Mouse (Mus musculus) WW6 (cell line): ENCODE measurements around the gene Kdsr.

Experiments used
- DNase-seq: peaks from one replicate; pipeline ENCODE4 v3.0.0-alpha.2; 2013; ENCODE audit warnings: low read depth, low spot score

Kdsr gene

DNA sequence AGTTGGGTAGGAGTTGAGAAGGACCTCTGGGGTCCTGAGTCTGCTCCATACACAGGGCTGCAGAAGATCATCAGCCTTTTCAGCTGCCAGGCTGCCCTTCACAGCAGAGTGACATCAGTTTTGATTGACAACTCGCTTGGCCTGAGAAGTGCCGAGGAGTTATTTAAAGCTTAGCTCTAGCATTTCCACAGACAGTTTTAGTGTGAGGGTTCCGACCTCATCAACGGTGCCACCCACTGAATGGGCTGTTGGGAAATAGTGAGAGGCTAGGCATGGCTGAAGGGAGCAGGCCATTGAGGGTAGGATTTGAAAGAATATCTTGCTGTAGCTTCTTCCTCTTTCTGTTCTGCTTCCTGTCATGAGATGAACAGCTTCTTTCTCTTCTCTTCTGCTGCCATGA, 63.9 kb downstream of the Kdsr start:
- no peak for DNase-seq

DNA sequence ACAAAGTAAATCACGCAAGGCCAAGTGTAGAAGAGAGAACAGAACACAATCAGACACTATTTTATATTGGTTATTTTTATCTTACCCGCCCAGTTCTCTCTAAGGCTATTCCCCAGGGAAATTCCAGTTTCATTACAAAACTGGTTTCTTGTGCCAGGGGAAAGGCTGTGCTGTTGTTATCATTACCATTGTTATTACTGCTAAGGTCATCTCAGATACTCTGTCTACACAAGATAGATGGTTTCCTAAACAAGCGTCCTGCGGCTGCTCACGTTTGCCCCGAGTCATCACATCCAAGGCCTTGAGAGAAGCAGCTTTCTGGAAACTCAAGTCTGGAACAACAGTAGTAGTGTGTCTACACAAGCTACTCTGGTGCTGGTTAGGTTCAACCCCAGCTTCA, 65.2 kb downstream of the Kdsr start:
- no peak for DNase-seq

DNA sequence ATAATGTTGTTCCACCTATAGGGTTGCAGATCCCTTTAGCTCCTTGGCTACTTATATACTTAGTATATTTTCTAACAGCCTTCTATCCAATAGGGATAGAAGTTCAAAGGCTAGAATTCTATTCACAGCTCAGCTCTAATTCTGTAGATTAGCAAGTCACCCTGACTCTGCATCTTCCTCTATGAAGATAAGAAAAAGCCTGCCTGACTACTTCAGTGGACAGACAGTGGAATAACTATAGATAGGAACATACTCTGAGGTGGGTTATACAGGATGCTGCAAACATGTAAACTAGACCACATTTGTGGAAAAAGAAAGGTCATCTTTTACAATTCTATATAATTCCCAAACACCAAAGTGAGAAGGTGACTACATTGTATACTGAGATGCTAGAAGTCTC, 66.9 kb downstream of the Kdsr start:
- no peak for DNase-seq

DNA sequence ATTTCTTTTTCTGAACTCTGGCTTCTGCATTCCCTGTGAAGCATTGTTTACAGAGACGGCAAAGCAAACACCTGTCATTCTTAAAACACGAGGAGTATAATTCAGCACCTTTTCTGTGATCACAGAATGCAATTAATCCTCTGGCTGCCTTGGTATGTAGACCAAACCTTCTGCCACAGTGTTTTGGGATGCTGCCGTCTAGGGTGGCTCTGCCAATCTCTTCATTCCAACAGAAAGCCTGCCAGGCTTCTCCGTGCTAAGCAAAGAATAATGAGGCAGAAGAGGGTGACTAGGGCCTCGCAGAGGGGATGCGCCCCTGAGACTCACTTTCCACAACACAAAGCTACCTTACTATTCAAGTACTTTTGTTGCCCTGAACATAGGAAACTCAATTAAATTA, 68.6 kb downstream of the Kdsr start:
- DNase-seq, result no peak

DNA sequence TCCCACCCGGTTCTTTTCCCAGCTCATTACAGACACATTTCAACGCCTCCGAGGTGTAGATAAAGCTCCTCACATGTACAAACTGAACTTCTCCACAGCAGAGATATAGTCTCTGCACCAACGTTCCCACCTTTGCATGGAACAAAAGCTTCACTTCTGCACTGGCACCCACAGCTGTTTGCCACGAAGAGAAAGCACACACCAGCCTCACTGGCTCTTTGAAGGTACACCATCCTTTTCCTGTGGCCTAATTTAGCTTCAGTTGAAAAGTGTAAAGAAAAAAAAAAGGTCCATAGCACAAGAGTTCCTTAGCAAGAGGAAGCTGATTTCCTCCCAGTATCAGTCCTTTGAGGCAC, 71.4 kb downstream of the Kdsr start:
- no peak for DNase-seq

DNA sequence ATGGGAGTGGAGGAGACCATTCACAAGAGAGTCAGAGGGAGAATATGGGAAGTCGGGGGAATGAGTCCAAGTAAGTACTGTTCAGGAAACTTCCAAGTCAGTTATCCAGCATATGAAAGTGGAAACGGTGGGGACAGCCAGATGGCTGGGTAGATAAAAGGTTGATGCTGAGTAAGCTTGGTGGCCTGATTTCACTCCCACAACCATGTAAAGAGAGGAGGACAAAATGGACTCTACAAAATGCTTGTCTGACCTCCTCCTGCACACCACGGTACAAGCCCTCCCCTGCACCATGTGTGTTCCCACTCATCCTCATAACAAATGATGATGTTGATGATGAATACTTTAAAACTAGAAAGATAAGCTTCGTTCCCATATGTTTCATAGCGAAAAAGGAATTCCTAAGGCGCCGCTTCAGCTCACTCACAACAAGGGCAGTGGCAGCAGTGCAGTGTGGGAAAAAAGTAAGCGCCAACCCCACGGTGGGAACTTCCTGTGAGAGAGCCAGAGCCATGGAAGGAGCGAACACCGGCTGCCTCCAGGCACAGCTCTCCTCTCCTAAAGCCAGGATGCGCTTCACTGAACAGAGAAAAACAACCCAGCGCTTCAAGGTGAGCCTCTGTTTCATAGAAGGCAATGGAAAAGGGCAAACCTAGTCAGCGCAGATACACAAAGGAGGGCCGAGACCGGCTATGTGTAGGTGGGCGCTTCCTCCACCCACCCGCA, 71.9 kb downstream of the Kdsr start:
- DNase-seq, result no peak

DNA sequence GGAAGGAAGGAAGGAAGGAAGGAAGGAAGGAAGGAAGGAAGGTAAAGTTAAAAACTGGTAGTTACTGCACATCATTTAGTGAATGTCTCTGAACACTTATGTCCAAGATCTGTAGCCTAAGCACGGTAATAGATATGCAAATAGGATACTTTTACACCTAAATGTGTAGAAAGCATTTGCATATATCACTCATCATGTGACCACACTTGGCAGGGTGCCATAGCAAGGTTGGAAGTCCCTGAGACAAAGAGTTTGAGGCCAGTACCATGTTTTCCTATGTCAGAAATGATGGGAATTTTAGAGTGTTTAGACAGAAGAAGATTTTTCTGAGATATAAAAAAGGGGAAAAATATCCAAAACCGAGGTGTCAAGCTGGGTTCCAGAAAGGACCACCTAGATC, 73.8 kb downstream of the Kdsr start:
- DNase-seq, result no peak

DNA sequence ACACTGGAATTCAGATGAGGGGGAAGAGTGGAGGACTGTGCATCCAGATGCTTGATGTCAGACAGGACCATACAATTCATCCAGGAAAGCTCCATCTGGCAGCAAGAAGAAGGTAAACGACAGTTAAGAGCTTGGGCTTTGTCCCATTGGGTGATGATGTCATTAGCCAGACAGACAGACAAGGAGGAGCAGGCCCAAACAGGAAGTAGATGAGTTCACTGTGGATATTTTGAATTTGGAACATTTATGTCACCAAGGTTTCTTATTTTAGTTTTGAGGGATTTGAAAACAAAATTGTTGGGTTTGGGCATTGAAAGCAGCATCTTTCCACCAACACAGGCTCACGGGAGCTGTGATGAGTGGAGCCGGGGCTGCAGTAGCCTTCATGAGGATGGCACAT, 75.0 kb downstream of the Kdsr start:
- DNase-seq, result no peak

DNA sequence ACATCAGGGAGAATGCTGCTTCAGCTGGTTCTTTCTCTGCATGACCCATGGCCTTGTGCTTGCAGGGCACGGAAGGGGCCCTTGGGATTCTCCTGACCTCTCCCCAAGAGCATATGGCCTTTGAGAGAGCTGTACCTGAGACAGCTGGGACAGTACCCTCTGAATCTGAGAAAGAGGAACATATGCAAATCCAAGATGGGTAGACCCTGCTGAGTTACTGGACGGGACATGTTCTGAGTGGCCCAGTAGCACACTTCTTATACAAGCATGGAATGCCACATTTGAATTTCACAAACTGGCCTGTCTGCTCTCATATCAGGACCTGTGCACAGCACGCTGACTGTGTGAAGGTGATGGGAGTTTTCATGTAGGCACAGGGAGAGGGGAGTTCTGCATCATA, 76.7 kb downstream of the Kdsr start:
- no peak for DNase-seq

DNA sequence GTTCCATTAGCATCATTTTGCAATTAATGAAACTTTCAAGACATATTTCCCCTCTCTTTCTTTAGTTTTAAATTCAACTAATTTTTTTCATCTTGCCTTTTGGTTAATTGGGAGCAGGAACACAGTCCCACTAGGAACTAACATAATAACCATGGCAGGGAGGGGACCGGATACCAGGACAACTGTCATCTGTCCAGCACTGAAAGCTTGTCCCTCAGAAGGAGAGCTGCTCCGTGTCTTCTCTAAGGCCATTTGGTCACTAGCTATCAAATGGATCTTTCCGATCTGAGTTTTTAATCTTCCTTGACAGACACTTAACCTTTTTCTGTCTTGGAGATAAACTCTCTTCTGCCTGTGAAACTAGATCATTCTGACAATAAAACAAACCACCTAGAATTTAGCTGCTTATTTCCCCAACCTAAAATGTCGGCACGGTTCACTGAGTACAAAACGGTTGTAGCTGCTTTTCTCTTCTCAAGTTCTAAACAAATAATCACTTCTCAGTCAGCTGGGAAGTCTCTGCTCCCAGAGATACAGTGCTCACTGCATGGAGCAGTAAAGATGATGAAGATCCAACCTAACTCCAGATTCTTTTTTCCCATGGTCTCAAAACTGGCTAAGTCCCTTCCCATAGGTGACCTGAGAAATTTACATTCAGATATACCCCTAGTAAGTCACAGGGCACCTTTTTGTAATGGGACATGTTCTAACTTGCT, 79.6 kb downstream of the Kdsr start:
- DNase-seq, result no peak

DNA sequence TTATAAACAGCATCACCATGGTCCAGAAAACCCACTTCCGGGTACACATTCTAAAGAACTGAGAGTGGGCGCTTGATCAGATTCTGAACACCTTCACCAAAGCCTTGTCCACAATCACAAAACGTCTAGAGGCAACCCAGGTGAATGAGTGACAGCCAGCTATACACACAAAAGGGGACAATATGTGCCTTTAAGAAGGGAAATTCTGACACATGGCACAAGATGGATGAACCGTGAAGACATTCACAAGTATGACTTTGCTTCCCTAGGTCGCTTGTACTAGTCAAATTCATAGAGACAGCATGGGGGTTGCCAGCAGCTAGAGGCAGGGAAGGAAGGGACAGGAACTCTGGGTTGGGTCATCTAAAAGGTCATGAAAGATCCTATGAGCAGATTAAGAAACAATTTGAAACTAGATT, 81.5 kb downstream of the Kdsr start:
- DNase-seq, result no peak
